Mouse (Mus musculus): ENCODE results near the gene Dsn1.

Dsn1 gene

DNA sequence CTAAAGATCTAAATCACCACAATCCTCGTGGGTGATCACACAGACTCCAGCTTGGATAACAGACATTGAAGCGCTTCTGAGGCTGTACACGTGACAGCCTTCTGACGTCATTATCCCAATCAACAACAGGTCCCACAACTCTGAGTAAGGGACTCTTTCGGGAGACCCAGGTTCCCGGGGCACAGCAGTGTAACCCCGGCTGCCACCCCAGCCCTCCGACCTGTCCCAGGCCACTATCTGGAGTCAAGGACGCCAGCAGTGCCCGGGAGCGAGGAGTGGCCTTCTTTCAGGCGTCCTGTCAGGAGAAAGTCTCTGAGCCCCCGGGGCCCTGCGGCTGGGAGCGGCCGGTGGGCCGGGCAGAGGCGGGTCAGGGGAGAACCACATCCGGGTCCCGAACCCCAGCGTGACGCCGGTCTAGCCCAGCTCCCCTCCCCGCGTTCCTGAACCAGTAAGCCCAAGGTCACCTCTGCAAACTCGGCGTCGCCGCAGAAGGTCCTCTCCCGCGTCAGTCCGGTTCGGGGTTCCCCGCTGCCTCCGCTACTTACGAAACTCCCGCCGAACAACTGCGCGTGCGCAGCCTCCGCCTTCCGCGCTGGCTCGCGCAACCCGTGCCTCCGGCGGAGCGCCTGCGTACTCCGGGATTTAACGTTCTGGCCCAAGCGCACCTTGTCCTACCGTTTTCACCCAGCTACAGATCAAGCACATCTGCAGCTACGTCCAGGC is at the start of gene Dsn1:
TSS of gene Dsn1 (minus strand) at position 644 of the 723 bp plus-strand sequence.
- DNase-seq: peak; percentile 90 to 91

DNA sequence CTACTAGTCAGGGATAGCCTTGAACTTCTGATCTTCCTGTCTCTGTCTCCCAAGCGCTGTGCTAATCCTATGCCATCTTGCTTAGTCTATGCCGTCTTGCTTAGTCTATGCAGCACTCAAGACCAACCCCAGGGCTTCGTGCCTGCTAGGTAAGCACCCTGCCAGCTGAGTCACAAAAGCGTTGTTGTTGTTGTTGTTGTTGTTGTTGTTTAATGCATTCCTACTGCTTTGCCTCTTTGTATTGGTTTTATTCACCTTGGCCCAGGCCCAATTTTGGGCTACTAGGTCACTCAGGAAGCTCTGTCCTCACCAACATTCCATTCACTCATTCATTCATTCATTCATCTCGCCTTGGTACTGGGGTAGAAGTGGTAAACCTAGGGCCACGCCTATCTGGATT is 48.8 kb upstream of the Dsn1 start:
- DNase-seq: no peak

- no peak for DNase-seq
Measured at GRCm38 (mm10) chr2:157054816-157055215, 47.9 kb upstream of the Dsn1 start.

- no peak for DNase-seq
Measured at GRCm38 (mm10) chr2:157054297-157054696, 47.3 kb upstream of the Dsn1 start.

DNA sequence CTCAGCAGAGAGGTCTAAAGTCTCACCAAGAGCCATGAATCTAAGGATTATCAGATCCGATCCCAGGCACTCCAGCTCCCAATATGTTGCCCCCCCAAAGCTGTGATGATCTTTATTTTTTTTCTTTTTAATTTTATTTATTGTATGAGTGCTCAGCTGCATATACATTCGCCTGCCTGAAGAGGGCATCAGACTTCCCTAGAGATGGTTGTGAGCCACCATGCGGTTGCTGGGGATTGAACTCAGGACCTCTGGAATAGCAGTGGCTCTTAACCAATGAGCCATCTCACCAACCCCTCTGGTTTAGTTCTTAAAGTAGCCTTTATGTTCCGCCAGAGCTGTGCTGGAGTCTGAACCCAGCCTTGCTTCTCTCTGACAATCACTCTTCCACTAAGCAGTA is 46.8 kb upstream of the Dsn1 start:
- DNase-seq: no peak

GRCm38 (mm10) chr2:157053124-157053523 is 46.2 kb upstream of the Dsn1 start:
- no peak for DNase-seq

- DNase-seq: no peak
Measured at GRCm38 (mm10) chr2:157052448-157052847, 45.5 kb upstream of the Dsn1 start.

- DNase-seq: no peak
Measured at GRCm38 (mm10) chr2:157049831-157050243, 42.9 kb upstream of the Dsn1 start.

DNA sequence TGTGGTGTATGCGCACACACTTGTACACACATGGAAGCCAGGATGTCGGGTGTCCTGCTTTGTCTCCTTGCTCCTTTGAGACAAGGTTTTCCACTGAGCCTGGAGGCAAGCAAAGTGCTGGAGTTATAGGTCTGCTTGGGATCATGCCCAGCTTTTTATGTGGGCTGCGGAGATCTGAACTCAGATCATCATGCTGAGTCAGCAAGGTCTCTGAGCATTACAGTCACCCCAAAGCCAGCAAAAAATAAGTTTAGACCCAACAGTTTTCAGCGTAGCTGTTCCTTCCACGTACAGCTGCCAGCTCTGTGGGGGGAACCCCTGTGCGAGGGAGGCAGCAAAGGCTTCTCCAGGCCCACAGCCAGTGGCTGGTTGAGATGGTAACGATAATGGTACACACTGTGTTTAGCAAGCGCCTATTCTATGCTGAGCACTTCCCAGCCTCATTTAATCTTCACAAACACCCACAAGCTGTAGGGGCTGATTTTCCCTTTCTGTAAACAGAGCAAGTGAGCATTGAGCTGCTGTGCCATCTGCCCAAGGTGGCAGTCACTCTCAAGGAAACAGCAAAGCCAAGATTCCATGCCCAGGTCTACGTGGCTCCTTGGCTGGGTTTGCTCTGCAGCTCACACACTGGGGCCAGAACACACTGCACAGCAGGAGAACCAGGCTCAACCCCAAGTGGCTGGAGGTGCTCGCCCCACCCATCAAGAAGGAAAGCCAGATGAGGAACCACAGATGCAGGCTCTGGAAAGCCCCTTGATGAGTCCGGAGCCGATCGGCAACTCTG is 41.6 kb upstream of the Dsn1 start:
- no peak for DNase-seq

DNA sequence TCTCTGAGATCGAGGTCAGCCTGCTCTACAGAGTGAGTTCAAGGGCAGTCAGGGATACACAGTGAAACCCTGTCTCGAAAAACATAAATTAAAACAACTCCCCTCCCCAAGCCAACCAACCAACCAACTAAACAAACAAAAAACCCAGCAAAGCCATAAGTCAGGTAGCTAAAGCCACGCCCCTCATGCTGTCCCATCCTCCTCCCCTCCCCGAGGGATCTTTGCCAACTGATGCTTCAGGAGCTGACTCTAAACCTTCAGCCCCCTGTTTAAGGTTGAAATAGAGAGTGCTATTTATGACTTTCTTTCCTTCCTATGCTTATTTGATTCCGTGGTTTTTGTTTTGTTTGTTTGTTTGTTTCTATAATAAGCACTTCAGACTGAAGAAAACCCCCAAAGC is 40.0 kb upstream of the Dsn1 start:
- DNase-seq: no peak

DNA sequence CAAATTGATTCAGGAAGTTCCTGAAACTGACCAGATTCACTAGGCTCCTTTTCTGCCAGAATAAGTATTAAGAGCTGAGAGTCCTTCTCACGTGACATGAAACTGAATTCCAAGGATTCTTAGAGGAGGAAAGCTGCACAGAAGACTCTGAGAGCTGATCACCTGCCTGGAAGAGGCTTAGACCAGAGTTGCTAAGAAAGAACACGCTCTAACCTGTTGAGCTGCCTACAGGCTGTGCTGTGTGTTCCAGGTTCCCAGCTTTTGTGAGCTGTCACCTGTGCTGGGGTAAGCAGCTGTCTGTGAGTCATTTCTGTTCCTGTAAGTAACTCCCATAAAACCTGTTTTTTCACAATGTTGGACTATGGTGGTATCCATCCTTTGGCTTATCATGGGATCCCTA is 39.0 kb upstream of the Dsn1 start:
- DNase-seq: no peak

- no peak for DNase-seq
Measured at GRCm38 (mm10) chr2:157043987-157044386, 37.0 kb upstream of the Dsn1 start.

DNA sequence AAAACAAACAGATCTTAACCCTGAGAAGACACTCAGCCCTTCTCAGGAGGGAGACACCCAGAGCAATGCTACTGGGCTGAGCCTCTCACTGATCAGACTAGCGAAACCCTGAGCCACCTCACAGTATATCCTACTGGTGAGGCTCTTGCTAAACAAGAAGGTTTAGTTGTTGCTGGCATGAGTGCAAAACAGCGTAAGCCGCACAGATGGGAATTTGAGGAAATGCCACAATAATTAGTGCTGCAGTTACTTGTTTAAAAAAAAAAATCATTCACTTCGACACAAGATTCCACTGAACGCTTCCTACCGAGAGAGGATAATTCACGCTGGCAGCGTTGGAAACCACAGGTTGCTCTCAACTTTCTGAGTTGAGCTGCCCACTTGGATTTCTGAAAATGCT is 36.6 kb upstream of the Dsn1 start:
- DNase-seq: no peak

- no peak for DNase-seq
Measured at GRCm38 (mm10) chr2:157041421-157041820, 34.5 kb upstream of the Dsn1 start.

DNA sequence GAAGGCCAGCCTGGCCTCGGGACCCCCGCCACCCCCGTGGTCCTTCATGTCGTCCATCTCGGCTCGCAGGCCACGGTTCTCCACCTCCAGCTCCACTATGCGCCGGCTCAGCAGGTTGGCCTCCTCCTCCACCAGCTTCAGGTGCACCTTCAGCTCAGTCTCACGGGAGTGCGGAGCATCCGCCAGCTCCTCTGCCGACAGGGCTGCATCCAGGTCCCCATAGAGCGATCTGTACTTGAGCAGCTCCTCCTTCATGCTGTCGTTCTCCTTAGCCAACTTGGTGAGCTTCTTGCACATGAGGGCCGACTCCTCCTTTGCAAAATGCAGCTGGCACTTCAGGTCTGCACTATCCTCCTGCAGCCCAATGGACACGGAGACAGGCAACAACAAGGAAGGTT is 33.7 kb upstream of the Dsn1 start:
- DNase-seq: no peak

DNA sequence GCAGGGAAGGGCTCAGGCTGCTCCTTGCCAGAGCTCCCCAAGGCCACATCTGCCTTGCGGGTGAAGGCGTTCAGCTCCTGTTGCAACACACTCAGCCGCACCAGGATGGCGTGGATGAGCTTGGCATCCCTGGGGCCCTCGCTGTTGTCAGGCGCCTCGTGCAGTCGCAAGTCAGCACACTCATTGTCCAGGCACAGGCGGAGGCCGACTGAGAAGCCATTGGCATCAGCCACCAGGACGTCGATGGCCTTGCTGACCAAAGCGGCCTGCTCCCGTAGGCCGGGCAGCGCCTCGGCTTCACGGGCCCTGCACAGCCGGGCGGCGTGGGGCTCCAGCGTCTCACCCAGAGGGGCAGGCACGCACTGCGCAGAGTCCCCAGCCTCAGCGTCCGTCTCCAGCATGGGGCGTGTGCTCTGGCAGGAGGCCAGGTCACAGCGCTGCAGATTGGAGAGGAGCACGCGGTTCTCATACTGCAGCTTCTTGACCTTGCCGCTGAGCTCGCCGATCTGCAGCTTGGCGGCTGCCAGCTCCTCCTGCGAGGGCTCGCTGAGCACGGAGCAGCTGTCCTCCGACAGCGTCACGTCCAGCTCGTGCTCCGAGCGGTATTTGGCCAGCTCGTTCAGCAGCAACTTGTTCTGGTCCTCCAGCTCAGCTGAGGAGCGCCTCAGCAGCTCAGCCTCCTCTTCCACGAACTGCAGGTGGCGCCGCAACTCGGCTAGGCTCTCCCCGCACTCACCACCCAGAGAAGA is 33.1 kb upstream of the Dsn1 start:
- no peak for DNase-seq

DNA sequence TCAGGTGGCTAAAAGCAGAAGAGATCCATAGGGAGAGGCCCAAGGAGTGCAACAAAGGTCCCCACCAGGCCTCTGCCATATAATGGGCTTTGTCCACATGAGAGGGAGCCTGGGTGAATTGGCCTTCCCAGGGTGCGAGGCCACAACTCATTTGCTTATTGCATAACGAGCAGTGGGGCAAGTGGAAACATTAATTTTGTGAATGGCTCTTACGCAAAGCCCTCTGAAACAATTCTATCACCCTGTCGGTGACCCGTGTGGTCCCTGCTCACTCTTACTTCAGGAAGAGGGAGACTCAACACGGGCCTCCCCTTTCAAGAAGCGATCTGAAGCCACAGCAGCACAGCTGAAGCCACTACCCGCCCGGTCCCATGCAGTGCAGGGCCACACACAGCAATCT is 30.3 kb upstream of the Dsn1 start:
- no peak for DNase-seq

DNA sequence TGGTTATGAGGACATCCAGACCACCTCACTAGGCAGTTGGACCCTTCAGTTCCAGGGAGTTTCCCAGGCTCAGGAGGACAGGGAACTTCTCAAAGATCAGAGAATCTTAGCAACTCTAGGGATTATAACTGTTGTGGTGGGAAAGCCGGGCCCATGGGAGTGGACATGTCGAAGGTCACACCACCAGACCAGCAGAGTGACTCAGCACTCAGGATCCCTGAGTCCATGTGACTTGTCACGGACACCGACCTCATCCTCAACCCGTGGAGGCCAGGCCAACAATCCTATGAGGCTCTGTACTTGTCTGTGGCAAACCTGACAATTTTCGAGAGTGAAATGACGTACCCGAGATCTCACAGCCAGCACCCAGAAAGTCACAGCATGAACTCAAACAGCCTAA is 29.4 kb upstream of the Dsn1 start:
- DNase-seq: no peak

- no peak for DNase-seq
Measured at GRCm38 (mm10) chr2:157035371-157035770, 28.4 kb upstream of the Dsn1 start.

- peak; percentile 86 to 87 for DNase-seq
Measured at GRCm38 (mm10) chr2:157030804-157031203, 23.9 kb upstream of the Dsn1 start.

DNA sequence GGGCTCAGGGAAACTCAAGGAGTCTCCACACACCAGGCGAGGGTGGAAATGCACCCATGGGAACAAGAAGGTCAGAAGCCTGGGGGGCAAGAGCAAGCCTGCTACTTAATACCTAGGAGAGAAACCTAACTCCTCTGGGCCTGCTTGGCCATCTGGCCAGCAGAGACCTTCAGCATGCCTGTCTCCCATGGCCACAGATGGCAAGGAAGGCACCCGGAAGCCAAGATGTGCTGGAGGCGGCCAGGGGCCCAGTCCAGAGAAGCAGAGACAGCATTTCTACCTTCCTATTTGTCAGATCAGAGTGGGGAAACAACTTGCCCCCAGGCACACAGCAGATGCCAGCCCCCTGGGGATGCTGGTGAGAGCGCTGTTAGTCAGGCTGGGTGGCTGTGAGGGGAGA is 21.3 kb upstream of the Dsn1 start:
- no peak for DNase-seq

DNA sequence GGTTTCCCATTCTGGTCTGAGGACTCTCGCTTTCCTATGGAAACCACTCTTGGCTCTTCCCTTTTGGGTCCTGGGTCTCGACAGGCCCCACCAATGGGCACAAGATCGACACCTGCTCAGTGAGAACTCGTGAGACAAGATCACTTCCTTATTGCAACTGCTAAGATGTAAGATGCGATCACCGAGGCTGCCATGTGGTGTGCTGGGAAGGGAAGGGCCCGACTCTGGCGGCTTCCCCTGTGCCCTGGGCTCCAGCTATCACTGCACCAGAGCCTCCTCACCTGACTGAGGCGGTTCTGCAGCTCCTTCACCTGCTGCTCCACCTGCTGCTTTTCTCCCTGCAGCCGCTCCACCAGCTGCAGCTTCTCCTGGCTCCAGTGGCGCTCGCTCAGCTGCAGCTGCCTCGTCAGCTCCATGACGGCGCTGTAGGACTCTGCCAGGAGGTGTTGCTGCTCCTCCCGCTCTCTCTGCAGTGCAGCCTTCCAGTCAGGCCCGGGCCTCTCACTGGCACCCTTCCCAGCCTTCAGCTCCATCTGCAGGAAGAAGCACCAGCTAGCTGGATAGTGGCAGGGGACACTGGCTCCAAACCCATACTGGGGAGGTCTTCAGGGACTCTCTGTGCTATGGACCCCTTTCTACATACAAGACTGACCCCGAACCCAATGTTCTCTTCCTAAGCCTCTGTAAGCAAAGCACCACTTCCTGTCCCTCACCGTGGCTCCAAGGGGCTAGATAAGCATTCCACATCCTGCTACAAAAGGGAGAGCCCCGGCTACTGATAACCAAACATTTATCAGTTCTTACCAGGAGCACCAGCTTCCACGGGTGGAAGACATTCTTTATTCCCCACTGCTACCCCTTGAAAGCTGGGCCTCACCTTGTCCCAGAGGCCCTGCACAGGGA is 20.4 kb upstream of the Dsn1 start:
- DNase-seq: no peak

GRCm38 (mm10) chr2:157021156-157021555 is 14.2 kb upstream of the Dsn1 start:
- no peak for DNase-seq

All from B cell, adult 2 months (primary cell).